Mouse (Mus musculus): ENCODE data around the gene Atp4a. TPM values are rescaled to one million over a fixed set of nuclear protein-coding genes. Genes with fewer than 3 reads are reported as not detected.

Atp4a gene
- polyA plus RNA-seq, 1 experiment from 2014 or later, result not detected

GRCm38 (mm10) chr7:30749824-30750606, 38.0 kb downstream of the Atp4a start:
- no peak overlapping the region for H3K27ac ChIP-seq
- 95% methylated on average over 12 of the region's 13 CpGs for WGBS (ENCODE audit: missing documents)
- no peaks in the 10 kb centered on the region for H3K79me2 ChIP-seq (ENCODE audit: inconsistent target)
- no peak overlapping the region for H3K4me3 ChIP-seq (ENCODE audit: inconsistent target)
- H3K36me3 ChIP-seq (ENCODE audit: inconsistent target), result no peaks in the 10 kb centered on the region

GRCm38 (mm10) chr7:30751086-30751669, 39.2 kb downstream of the Atp4a start, which contains the start of gene Sbsn:
Gene Sbsn, plus strand, starts transcription at chr7:30751471.
- H3K4me3 ChIP-seq (ENCODE audit: inconsistent target), result no peak within 1 kb of the TSS
- 81% methylated on average over 5 of the region's 5 CpGs for whole genome bisulfite sequencing (ENCODE audit: missing documents)
- H3K36me3 ChIP-seq (ENCODE audit: inconsistent target), result no peaks in the 10 kb centered on the region
- H3K79me2 ChIP-seq (ENCODE audit: inconsistent target), result no peaks in the 10 kb centered on the region
- H3K27ac ChIP-seq, result no peak within 1 kb of the TSS

- no peak overlapping the region for H3K4me3 ChIP-seq (ENCODE audit: inconsistent target)
- H3K79me2 ChIP-seq (ENCODE audit: inconsistent target), result no peaks in the 10 kb centered on the region
- H3K27ac ChIP-seq, result no peak overlapping the region
- 76% methylated on average over 2 of the region's 3 CpGs for WGBS (ENCODE audit: missing documents)
- H3K36me3 ChIP-seq (ENCODE audit: inconsistent target), result no peaks in the 10 kb centered on the region
These were observed 45.0 kb downstream of the Atp4a start for GRCm38 (mm10) chr7:30757001-30757400.

GRCm38 (mm10) chr7:30758853-30759252, 46.8 kb downstream of the Atp4a start:
- H3K36me3 ChIP-seq (ENCODE audit: inconsistent target), result no peaks in the 10 kb centered on the region

GRCm38 (mm10) chr7:30761769-30762352, 49.9 kb downstream of the Atp4a start:
- 10% methylated on average over 4 of the region's 4 CpGs for WGBS (ENCODE audit: missing documents)
- no peak overlapping the region for H3K27ac ChIP-seq

More at GRCm38 (mm10) chr7:30758853-30759252, 46.8 kb downstream of the Atp4a start:
- Histone ChIP-seq H3K4me3 (ENCODE audit: inconsistent target) (no peak overlapping the region), H3K79me2 (ENCODE audit: inconsistent target) (no peaks in the 10 kb centered on the region), H3K27ac (no peak overlapping the region)
- 81% methylated on average over 4 of the region's 4 CpGs for WGBS (ENCODE audit: missing documents)

GRCm38 (mm10) chr7:30763456-30763855, 51.4 kb downstream of the Atp4a start, which contains the start of gene Dmkn:
Gene Dmkn, plus strand, starts transcription at chr7:30763756.
- no peaks in the 10 kb centered on the region for H3K79me2 ChIP-seq (ENCODE audit: inconsistent target)
- 86% methylated on average over 5 of the region's 5 CpGs for WGBS (ENCODE audit: missing documents)
- H3K27ac ChIP-seq, result no peak within 1 kb of the TSS

More at GRCm38 (mm10) chr7:30761769-30762352, 49.9 kb downstream of the Atp4a start:
- H3K4me3 ChIP-seq (ENCODE audit: inconsistent target), result no peak overlapping the region
- H3K79me2 ChIP-seq (ENCODE audit: inconsistent target), result no peaks in the 10 kb centered on the region
- no peaks in the 10 kb centered on the region for H3K36me3 ChIP-seq (ENCODE audit: inconsistent target)

GRCm38 (mm10) chr7:30765173-30765572, 53.2 kb downstream of the Atp4a start:
- Histone ChIP-seq H3K36me3 (ENCODE audit: inconsistent target) (no peaks in the 10 kb centered on the region), H3K4me3 (ENCODE audit: inconsistent target) (no peak overlapping the region), H3K79me2 (ENCODE audit: inconsistent target) (no peaks in the 10 kb centered on the region), H3K27ac (no peak overlapping the region)
- 65% methylated on average over 11 of the region's 11 CpGs for WGBS (ENCODE audit: missing documents)

More at GRCm38 (mm10) chr7:30763456-30763855, 51.4 kb downstream of the Atp4a start, which contains the start of gene Dmkn:
- no peak within 1 kb of the TSS for H3K4me3 ChIP-seq (ENCODE audit: inconsistent target)
- H3K36me3 ChIP-seq (ENCODE audit: inconsistent target), result no peaks in the 10 kb centered on the region

GRCm38 (mm10) chr7:30766408-30766807, 54.4 kb downstream of the Atp4a start:
- WGBS (ENCODE audit: missing documents), result 93% methylated on average over 4 of the region's 4 CpGs

GRCm38 (mm10) chr7:30769236-30769635, 57.2 kb downstream of the Atp4a start:
- Histone ChIP-seq H3K36me3 (ENCODE audit: inconsistent target) (no peaks in the 10 kb centered on the region), H3K27ac (no peak overlapping the region), H3K79me2 (ENCODE audit: inconsistent target) (no peaks in the 10 kb centered on the region), H3K4me3 (ENCODE audit: inconsistent target) (no peak overlapping the region)
- whole genome bisulfite sequencing (ENCODE audit: missing documents), result 71% methylated on average over 6 of the region's 9 CpGs

More at GRCm38 (mm10) chr7:30766408-30766807, 54.4 kb downstream of the Atp4a start:
- H3K4me3 ChIP-seq (ENCODE audit: inconsistent target), result no peak overlapping the region
- no peaks in the 10 kb centered on the region for H3K79me2 ChIP-seq (ENCODE audit: inconsistent target)
- H3K36me3 ChIP-seq (ENCODE audit: inconsistent target), result no peaks in the 10 kb centered on the region
- no peak overlapping the region for H3K27ac ChIP-seq

Other genes with a start within 250 kb of the Atp4a start
- not detected in 3 replicates for gene Prodh2, start 218.6 kb upstream of the Atp4a start, polyA plus RNA-seq (2018)
- 0.09 to 0.30 TPM (median 0.16 TPM) in 3 replicates for gene Arhgap33, start 177.1 kb upstream of the Atp4a start, polyA plus RNA-seq (2018)
- 3.0 to 7.5 TPM (median 3.9 TPM) in 3 replicates for gene Hspb6, start 160.0 kb upstream of the Atp4a start, polyA plus RNA-seq (2018)
- gene Proser3, start 159.9 kb upstream of the Atp4a start, polyA plus RNA-seq (2018), result 1.8 to 5.6 TPM (median 2.0 TPM) in 3 replicates
- 18.0 to 27.7 TPM (median 25.4 TPM) in 3 replicates for gene Lin37, start 152.4 kb upstream of the Atp4a start, polyA plus RNA-seq (2018)
- 61.4 to 79.9 TPM (median 65.3 TPM) in 3 replicates for gene U2af1l4, start 148.9 kb upstream of the Atp4a start, polyA plus RNA-seq (2018)
- 0.69 to 3.4 TPM (median 0.84 TPM) in 3 replicates for gene Gm49396, start 148.9 kb upstream of the Atp4a start, polyA plus RNA-seq (2018)
- gene Psenen, start 148.6 kb upstream of the Atp4a start, polyA plus RNA-seq (2018), result 123 to 220 TPM (median 157 TPM) in 3 replicates
- gene Igflr1, start 146.8 kb upstream of the Atp4a start, polyA plus RNA-seq (2018), result 0.68 TPM in 1 of 3 replicates, not detected in the others
- gene Kmt2b, start 123.5 kb upstream of the Atp4a start, polyA plus RNA-seq (2018), result 13.9 to 35.4 TPM (median 16.1 TPM) in 3 replicates
- gene Zbtb32, start 113.3 kb upstream of the Atp4a start, polyA plus RNA-seq (2018), result 0.14 TPM in 1 of 3 replicates, not detected in the others
- 0.46 TPM in 1 of 3 replicates, not detected in the others for gene Upk1a, start 99.4 kb upstream of the Atp4a start, polyA plus RNA-seq (2018)
- 333 to 597 TPM (median 504 TPM) in 3 replicates for gene Cox6b1, start 86.1 kb upstream of the Atp4a start, polyA plus RNA-seq (2018)
- not detected in 3 replicates for gene Etv2, start 76.4 kb upstream of the Atp4a start, polyA plus RNA-seq (2018)
- 49.7 to 73.5 TPM (median 66.3 TPM) in 3 replicates for gene Rbm42, start 61.9 kb upstream of the Atp4a start, polyA plus RNA-seq (2018)
- gene Haus5, start 47.2 kb upstream of the Atp4a start, polyA plus RNA-seq (2018), result 4.8 to 11.7 TPM (median 6.3 TPM) in 3 replicates
- gene Pmis2, start 40.6 kb upstream of the Atp4a start, polyA plus RNA-seq (2018), result not detected in 3 replicates
- not detected in 3 replicates for gene 2200002J24Rik, start 13.3 kb upstream of the Atp4a start, polyA plus RNA-seq (2018)
- gene Tmem147, start 17.3 kb downstream of the Atp4a start, polyA plus RNA-seq (2018), result 24.1 to 98.6 TPM (median 72.6 TPM) in 3 replicates
- gene Gapdhs, start 31.5 kb downstream of the Atp4a start, polyA plus RNA-seq (2018), result not detected in 3 replicates
- 0.54 to 2.3 TPM (median 1.5 TPM) in 3 replicates for gene Sbsn, start 39.3 kb downstream of the Atp4a start, polyA plus RNA-seq (2018)
- gene Dmkn, start 51.5 kb downstream of the Atp4a start, polyA plus RNA-seq (2018), result 0.37 TPM in 1 of 3 replicates, not detected in the others
- not detected in 3 replicates for gene Krtdap, start 75.7 kb downstream of the Atp4a start, polyA plus RNA-seq (2018)
- gene Ffar2, start 111.6 kb downstream of the Atp4a start, polyA plus RNA-seq (2018), result 0.10 TPM in 1 of 3 replicates, not detected in the others
- gene Ffar3, start 144.0 kb downstream of the Atp4a start, polyA plus RNA-seq (2018), result not detected in 3 replicates
- gene Ffar1, start 149.4 kb downstream of the Atp4a start, polyA plus RNA-seq (2018), result not detected in 3 replicates
- 15.6 to 31.6 TPM (median 22.5 TPM) in 3 replicates for gene Cd22, start 168.1 kb downstream of the Atp4a start, polyA plus RNA-seq (2018)
- 0.43 to 1.9 TPM (median 0.78 TPM) in 3 replicates for gene Mag, start 202.7 kb downstream of the Atp4a start, polyA plus RNA-seq (2018)
- not detected in 3 replicates for gene Hamp2, start 212.5 kb downstream of the Atp4a start, polyA plus RNA-seq (2018)
- gene Hamp, start 231.8 kb downstream of the Atp4a start, polyA plus RNA-seq (2018), result not detected in 3 replicates
- 95.7 to 263 TPM (median 152 TPM) in 3 replicates for gene Usf2, start 244.6 kb downstream of the Atp4a start, polyA plus RNA-seq (2018)

Measured in macrophage (primary cell).